In the genomic region with DNA sequence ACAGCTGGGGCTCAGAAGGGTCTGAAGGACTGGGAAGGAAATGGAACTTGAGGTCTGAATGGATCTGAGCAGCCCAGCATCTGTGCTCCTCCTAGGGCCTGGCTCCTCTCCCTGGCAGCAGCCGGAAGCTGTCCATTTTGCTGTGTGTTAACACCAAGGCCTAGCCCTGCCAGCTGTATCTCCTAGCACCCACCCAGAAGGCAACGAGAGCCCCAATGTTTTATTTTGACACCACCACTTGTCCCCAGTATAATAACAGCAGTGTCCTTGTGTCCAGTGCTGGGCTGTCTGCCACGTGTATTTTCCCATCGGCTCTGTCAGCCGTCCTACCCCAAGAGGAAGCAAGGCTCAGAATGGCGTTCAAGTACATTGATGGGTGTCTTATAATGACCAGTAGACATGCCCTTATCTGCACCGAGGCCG, we compare ENCODE assay signal across 8 mouse cellular contexts. TPM values are rescaled to one million over a fixed set of nuclear protein-coding genes. Genes with fewer than 3 reads are reported as not detected.
A peak's percentile ranks its signal among the peaks of the same experiment; 100 is the strongest.
DNase-seq lines count a peak whose midpoint lies in the region; ATAC-seq and TF ChIP-seq lines count a peak whose summit lies in the region.

No protein-coding gene starts in this region.

- H3K27me3 ChIP-seq in hindbrain, embryonic 11.5 days (ENCODE audit: control insufficient read depth, insufficient read depth, low read length) = no peaks in the 10 kb centered on the region
- H3K27me3 ChIP-seq in midbrain, postnatal 0 days (ENCODE audit: insufficient read depth, low read length) = no peaks in the 10 kb centered on the region
- no peaks in the 10 kb centered on the region for H3K27me3 ChIP-seq in liver, embryonic 11.5 days (replicated peaks; ENCODE audit: control insufficient read depth, insufficient read depth, low read length)

- DNase-seq in layer of hippocampus, adult 2 months (ENCODE audit: low spot score in 2 of 2) = peak in 1 of 2 experiments; percentile 41
- no peak for DNase-seq in layer of hippocampus, adult 9-10 months (ENCODE audit: low spot score)
- DNase-seq in hindbrain, embryonic 11.5 days (ENCODE audit: low spot score) = no peak
- DNase-seq in midbrain, postnatal 0 days (ENCODE audit: low spot score) = peak; percentile 90
- DNase-seq in thymus, postnatal 0 days (ENCODE audit: low spot score) = no peak
- DNase-seq in liver, embryonic 11.5 days (ENCODE audit: low spot score) = no peak

- no peaks in the 10 kb centered on the region for H3K36me3 ChIP-seq in hindbrain, embryonic 11.5 days (ENCODE audit: control insufficient read depth, insufficient read depth, low read length)
- H3K36me3 ChIP-seq in midbrain, postnatal 0 days (ENCODE audit: insufficient read depth, low read length) = no peaks in the 10 kb centered on the region
- H3K36me3 ChIP-seq in liver, embryonic 11.5 days (ENCODE audit: control insufficient read depth, insufficient read depth, low read length) = no peaks in the 10 kb centered on the region

- ATAC-seq in hindbrain, embryonic 11.5 days (ENCODE audit: low FRiP score) = no peak
- peak; percentile 64 for ATAC-seq in midbrain, postnatal 0 days (ENCODE audit: low FRiP score)
- ATAC-seq in megakaryocyte, adult 5-6 weeks (ENCODE audit: poor library complexity, severe bottlenecking) = no peak
- ATAC-seq in liver, embryonic 11.5 days (replicated peaks; ENCODE audit: low FRiP score) = no peak

- no peak for TF ChIP-seq CTCF in layer of hippocampus, adult 2 months (conservative IDR thresholded peaks at IDR 0.05)
- no peak for TF ChIP-seq CTCF in embryonic fibroblast, embryonic 13.5 days (IDR thresholded peaks at IDR 0.05; ENCODE audit: borderline replicate concordance, insufficient read depth, low read length)
- no peak for TF ChIP-seq CTCF in midbrain, postnatal 0 days (IDR thresholded peaks at IDR 0.05)

- H3K27ac ChIP-seq in layer of hippocampus, adult 2 months = peak overlapping the region; percentile 97
- H3K27ac ChIP-seq in embryonic fibroblast, embryonic 13.5 days (ENCODE audit: insufficient read depth, low read length) = peak overlapping the region; percentile 22; the same call in 1 of the 2 replicates
- H3K27ac ChIP-seq in hindbrain, embryonic 11.5 days (ENCODE audit: low read depth, low read length) = no peak overlapping the region
- no peak overlapping the region for H3K27ac ChIP-seq in midbrain, postnatal 0 days (ENCODE audit: low read depth, low read length)
- H3K27ac ChIP-seq in liver, embryonic 11.5 days (ENCODE audit: low read depth, low read length) = no peak overlapping the region

- H3K4me2 ChIP-seq in hindbrain, embryonic 11.5 days (replicated peaks; ENCODE audit: low read depth, low read length) = no peak overlapping the region
- no peak overlapping the region for H3K4me2 ChIP-seq in midbrain, postnatal 0 days (ENCODE audit: low read depth, low read length, poor library complexity, severe bottlenecking)
- H3K4me2 ChIP-seq in liver, embryonic 11.5 days = no peak overlapping the region

- H3K4me1 ChIP-seq in embryonic fibroblast, embryonic 13.5 days (ENCODE audit: control insufficient read depth, insufficient read depth, low read length) = peaks cover 6% of the 10 kb centered on the region; the same call in 1 of the 2 replicates
- H3K4me1 ChIP-seq in hindbrain, embryonic 11.5 days (replicated peaks; ENCODE audit: control insufficient read depth, insufficient read depth, low read length) = peaks cover 29% of the 10 kb centered on the region
- peaks cover 30% of the 10 kb centered on the region; the same call in 1 of the 2 replicates for H3K4me1 ChIP-seq in midbrain, postnatal 0 days (ENCODE audit: insufficient read depth, low read length)
- peaks cover 17% of the 10 kb centered on the region for H3K4me1 ChIP-seq in liver, embryonic 11.5 days (replicated peaks; ENCODE audit: control insufficient read depth, insufficient read depth, low read length)

- 0 out of 2 replicates have a peak overlapping the region, but pooled peaks have one; percentile 3 for H3K9ac ChIP-seq in hindbrain, embryonic 11.5 days (ENCODE audit: low read depth, low read length)
- H3K9ac ChIP-seq in midbrain, postnatal 0 days (replicated peaks; ENCODE audit: low read length, poor library complexity, severe bottlenecking) = no peak overlapping the region
- H3K9ac ChIP-seq in liver, embryonic 11.5 days (ENCODE audit: low read depth, low read length) = no peak overlapping the region

- 81% methylated on average over 8 of the region's 8 CpGs for WGBS in hindbrain, embryonic 11.5 days
- 64% methylated on average over 8 of the region's 8 CpGs for WGBS in midbrain, postnatal 0 days
- 68% methylated on average over 8 of the region's 8 CpGs for WGBS in liver, embryonic 11.5 days

- no peaks in the 10 kb centered on the region for H3K9me3 ChIP-seq in hindbrain, embryonic 11.5 days (ENCODE audit: control insufficient read depth, low read length)
- H3K9me3 ChIP-seq in midbrain, postnatal 0 days (ENCODE audit: low read length) = no peaks in the 10 kb centered on the region
- H3K9me3 ChIP-seq in liver, embryonic 11.5 days (ENCODE audit: control insufficient read depth, low read length) = no peaks in the 10 kb centered on the region

- TF ChIP-seq POLR2A in embryonic fibroblast, embryonic 13.5 days (IDR thresholded peaks at IDR 0.05; ENCODE audit: low read depth, low read length) = no peak

- H3K4me3 ChIP-seq in layer of hippocampus, adult 2 months = no peak overlapping the region
- H3K4me3 ChIP-seq in embryonic fibroblast, embryonic 13.5 days (ENCODE audit: insufficient read depth, low read length) = no peak overlapping the region
- no peak overlapping the region for H3K4me3 ChIP-seq in hindbrain, embryonic 11.5 days (ENCODE audit: low read depth, low read length)
- H3K4me3 ChIP-seq in midbrain, postnatal 0 days (ENCODE audit: low read depth, low read length) = no peak overlapping the region
- H3K4me3 ChIP-seq in liver, embryonic 11.5 days (ENCODE audit: low read depth, low read length) = no peak overlapping the region

RNA-seq across cellular contexts. Expression of a gene that starts 17.4 kb away (rescaled TPM):
- total RNA-seq in layer of hippocampus, adult 2 months (2021) = 100 to 1,000 TPM; 285 to 294 TPM
- 43.6 and 53.2 TPM in 2 replicates for polyA plus RNA-seq in embryonic fibroblast, embryonic 13.5 days (2011; ENCODE audit: insufficient read length, low read depth, missing spikeins)
- 70.5 and 76.5 TPM in 2 replicates for polyA plus RNA-seq in hindbrain, embryonic 11.5 days (2014; fragmentation: Nextera tagmentation; extraction: Ambion mirVana)
- 190 and 202 TPM in 2 replicates for total RNA-seq in midbrain, postnatal 0 days (2014; rRNA removed)
- 181 and 183 TPM in 2 replicates for polyA plus RNA-seq in midbrain, postnatal 0 days (2015; fragmentation: Nextera tagmentation; extraction: Ambion mirVana)
- 0.14 TPM in 1 of 2 replicates, not detected in the other for total RNA-seq in megakaryocyte, adult 5-6 weeks (2015)
- total RNA-seq in megakaryocyte, adult 5-6 weeks (2017) = 0.15 and 0.37 TPM in 2 replicates
- 6.3 and 6.7 TPM in 2 replicates for polyA plus RNA-seq in thymus, postnatal 0 days (2015; fragmentation: Nextera tagmentation; extraction: Ambion mirVana)
- polyA plus RNA-seq in liver, embryonic 11.5 days (2014; fragmentation: Nextera tagmentation; extraction: Ambion mirVana) = 8.5 and 11.3 TPM in 2 replicates

RNA-seq across cellular contexts. Expression of a gene that starts 51.2 kb away (rescaled TPM):
- total RNA-seq in layer of hippocampus, adult 2 months (2021) = under 1 TPM; 0.32 to 0.51 TPM
- polyA plus RNA-seq in embryonic fibroblast, embryonic 13.5 days (2011; ENCODE audit: insufficient read length, low read depth, missing spikeins) = 0.49 and 2.0 TPM in 2 replicates
- polyA plus RNA-seq in hindbrain, embryonic 11.5 days (2014; fragmentation: Nextera tagmentation; extraction: Ambion mirVana) = 0.08 TPM in 1 of 2 replicates, not detected in the other
- 0.60 and 1.5 TPM in 2 replicates for total RNA-seq in midbrain, postnatal 0 days (2014; rRNA removed)
- polyA plus RNA-seq in midbrain, postnatal 0 days (2015; fragmentation: Nextera tagmentation; extraction: Ambion mirVana) = 0.29 and 0.37 TPM in 2 replicates
- total RNA-seq in megakaryocyte, adult 5-6 weeks (2015) = 0.02 TPM in 1 of 2 replicates, not detected in the other
- total RNA-seq in megakaryocyte, adult 5-6 weeks (2017) = 0.26 TPM in 1 of 2 replicates, not detected in the other
- polyA plus RNA-seq in thymus, postnatal 0 days (2015; fragmentation: Nextera tagmentation; extraction: Ambion mirVana) = 0.26 and 0.31 TPM in 2 replicates
- polyA plus RNA-seq in liver, embryonic 11.5 days (2014; fragmentation: Nextera tagmentation; extraction: Ambion mirVana) = 0.10 and 0.38 TPM in 2 replicates

Comparison
In these comparisons a context has a peak if more than half of its experiments do, and no peak if none do; other contexts are left out.
1. H3K27ac ChIP-seq: peak in layer of hippocampus, adult 2 months (single experiment) and embryonic fibroblast, embryonic 13.5 days (single experiment); none in hindbrain, embryonic 11.5 days (single experiment), midbrain, postnatal 0 days (single experiment) and liver, embryonic 11.5 days (single experiment).